Mouse (Mus musculus) liver, adult 2 months (tissue): ENCODE measurements around the gene Neurod1. TPM values are rescaled to one million over a fixed set of nuclear protein-coding genes. Genes with fewer than 3 reads are reported as not detected.

Experiments used
- DNase-seq: peaks from one replicate; pipeline ENCODE4 v3.0.0-alpha.2; 2011; ENCODE audit warnings: low read depth, low spot score; ENCODE audit errors: extremely low read depth
- H3K27ac ChIP-seq: fragments of 200-500 bp; replicated peaks from 2 replicates; pipeline ENCODE4 v1.5.1; 2012; ENCODE audit warnings: low read depth, mild to moderate bottlenecking, control low read depth, inconsistent platforms, low read length; ENCODE audit not compliant: insufficient read depth
- H3K27me3 ChIP-seq: fragments of 200-500 bp; 2 replicates; pipeline ENCODE4 v1.6.1; 2012; ENCODE audit warnings: mild to moderate bottlenecking, moderate library complexity, low read length, inconsistent platforms; ENCODE audit not compliant: control insufficient read depth, insufficient read depth
- H3K36me3 ChIP-seq: fragments of 200-500 bp; 2 replicates; pipeline ENCODE4 v1.6.1; 2012; ENCODE audit warnings: low read length, inconsistent platforms; ENCODE audit not compliant: control insufficient read depth, insufficient read depth
- H3K4me1 ChIP-seq: fragments of 200-500 bp; 2 replicates; pipeline ENCODE4 v1.6.1; 2011; ENCODE audit warnings: low read length; ENCODE audit not compliant: control insufficient read depth, insufficient read depth
- H3K4me3 ChIP-seq: fragments of 200-500 bp; 2 replicates; pipeline ENCODE4 v1.5.1; 2011; ENCODE audit warnings: low read depth, mild to moderate bottlenecking, control low read depth, low read length, moderate library complexity; ENCODE audit not compliant: insufficient read depth
- H3K79me2 ChIP-seq: fragments of 200-500 bp; 2 replicates; pipeline ENCODE4 v1.6.1; 2012; ENCODE audit warnings: inconsistent platforms, mild to moderate bottlenecking, low read length, moderate library complexity; ENCODE audit not compliant: control insufficient read depth, insufficient read depth
- H3K9ac ChIP-seq: fragments of 200-500 bp; 2 replicates; pipeline ENCODE4 v1.6.1; 2012; ENCODE audit warnings: low read depth, mild to moderate bottlenecking, control low read depth, inconsistent platforms, low read length
- CTCF ChIP-seq: fragments of 200-500 bp; IDR thresholded peaks from 2 replicates; pipeline ENCODE4 v1.5.1; 2011; ENCODE audit warnings: low read depth, low read length, control low read depth
- POLR2A ChIP-seq: fragments of 200-500 bp; IDR thresholded peaks from 2 replicates; pipeline ENCODE4 v1.6.1; 2011; ENCODE audit warnings: low read length, control low read depth; ENCODE audit not compliant: insufficient read depth; ENCODE audit errors: extremely low read depth
- WGBS: fragments of 180-500 bp; shearing (Covaris S2); methylation state at CpG from one replicate; pipeline ENCODE4 v1.1.7; 2018; 5-methylcytosine and 5-hydroxymethylcytosine counted together
- polyA plus RNA-seq: library from polyadenylated mRNA; depleted of rRNA; stranded (reverse); fragments of >200 nt; gene quantifications from 2 replicates; pipeline ENCODE4 v1.2.3, GENCODE M21; 2012; rRNA removed
- total RNA-seq: library from RNA; depleted of rRNA; stranded (reverse); fragments of >200 nt; gene quantifications from 2 replicates; pipeline ENCODE4 v1.2.3, GENCODE M21; 2014; rRNA removed

The Neurod1 gene
- total RNA-seq (not detected in 2 replicates), polyA plus RNA-seq (not detected in 2 replicates)

- H3K9ac ChIP-seq, result no peak within 1 kb of the TSS
- H3K27ac ChIP-seq, result no peak within 1 kb of the TSS
- H3K4me3 ChIP-seq, result no peak within 1 kb of the TSS
- no peaks in the 10 kb centered on the region for H3K36me3 ChIP-seq
- whole genome bisulfite sequencing, result 2% methylated on average over 41 of the region's 42 CpGs
- no peaks in the 10 kb centered on the region for H3K4me1 ChIP-seq
- no peaks in the 10 kb centered on the region for H3K79me2 ChIP-seq
- no peak for DNase-seq
- TF ChIP-seq CTCF (no peak), POLR2A (no peak)
- peaks cover 28% of the 10 kb centered on the region; the same call in 1 of the 2 replicates for H3K27me3 ChIP-seq
These were observed at the start of gene Neurod1, which contains the start of gene Cerkl for GRCm38 (mm10) chr2:79456575-79457349. Neurod1 (minus strand) TSS chr2:79456751. Cerkl (minus strand) TSS chr2:79456785.

GRCm38 (mm10) chr2:79498990-79499755 is 42.6 kb upstream of the Neurod1 start:
- TF ChIP-seq POLR2A (no peak), CTCF (peak; percentile 96)
- H3K79me2 ChIP-seq, result no peaks in the 10 kb centered on the region
- H3K9ac ChIP-seq, result no peak overlapping the region
- no peak overlapping the region for H3K4me3 ChIP-seq
- H3K27ac ChIP-seq, result no peak overlapping the region
- no peaks in the 10 kb centered on the region for H3K27me3 ChIP-seq
- H3K36me3 ChIP-seq, result no peaks in the 10 kb centered on the region
- WGBS, result 19% methylated on average over 10 of the region's 10 CpGs
- no peaks in the 10 kb centered on the region for H3K4me1 ChIP-seq
- peak; percentile 55 for DNase-seq

GRCm38 (mm10) chr2:79485127-79485526 is 28.6 kb upstream of the Neurod1 start:
- no peak overlapping the region for H3K9ac ChIP-seq
- no peak overlapping the region for H3K27ac ChIP-seq
- WGBS, result 85% methylated on average over 3 of the region's 3 CpGs
- no peaks in the 10 kb centered on the region for H3K36me3 ChIP-seq
- H3K4me1 ChIP-seq, result no peaks in the 10 kb centered on the region
- H3K79me2 ChIP-seq, result no peaks in the 10 kb centered on the region
- TF ChIP-seq CTCF (no peak), POLR2A (no peak)
- H3K4me3 ChIP-seq, result no peak overlapping the region
- no peaks in the 10 kb centered on the region for H3K27me3 ChIP-seq
- no peak for DNase-seq

- H3K4me1 ChIP-seq, result no peaks in the 10 kb centered on the region
- DNase-seq, result no peak
- H3K79me2 ChIP-seq, result no peaks in the 10 kb centered on the region
- no peak overlapping the region for H3K9ac ChIP-seq
- no peaks in the 10 kb centered on the region for H3K36me3 ChIP-seq
- no peaks in the 10 kb centered on the region for H3K27me3 ChIP-seq
- no peak overlapping the region for H3K4me3 ChIP-seq
- no peak overlapping the region for H3K27ac ChIP-seq
- WGBS, result 92% methylated on average over 2 of the region's 2 CpGs
- TF ChIP-seq CTCF, result no peak
- TF ChIP-seq POLR2A, result no peak
These were observed 26.0 kb upstream of the Neurod1 start for GRCm38 (mm10) chr2:79482511-79482910.

GRCm38 (mm10) chr2:79462411-79462810 is 5.9 kb upstream of the Neurod1 start:
- WGBS, result 77% methylated on average over 4 of the region's 4 CpGs
- H3K36me3 ChIP-seq, result no peaks in the 10 kb centered on the region
- TF ChIP-seq CTCF, result no peak
- TF ChIP-seq POLR2A, result no peak
- no peak overlapping the region for H3K27ac ChIP-seq
- DNase-seq, result no peak
- no peaks in the 10 kb centered on the region for H3K4me1 ChIP-seq
- H3K4me3 ChIP-seq, result no peak overlapping the region
- peaks cover 17% of the 10 kb centered on the region; the same call in 1 of the 2 replicates for H3K27me3 ChIP-seq
- H3K79me2 ChIP-seq, result no peaks in the 10 kb centered on the region
- no peak overlapping the region for H3K9ac ChIP-seq
